In genomic region chr7:127944614-127945013, GRCm38 (mm10) we compare ENCODE assay signal across 12 mouse cellular contexts. TPM values are rescaled to one million over a fixed set of nuclear protein-coding genes. Genes with fewer than 3 reads are reported as not detected.
DNase-seq lines count a peak whose midpoint lies in the region; ATAC-seq and TF ChIP-seq lines count a peak whose summit lies in the region.
"Had no signal": no experiment of that assay in that cellular context is flagged by ENCODE, and none has a peak within 500 bp of the region (broad histone marks: within the 10 kb centered on the region; RNA-seq: fewer than 3 reads in every experiment).

No protein-coding gene starts in this region.

- ATAC-seq in kidney, embryonic 15.5 days (replicated peaks; ENCODE audit: low FRiP score) = peak; percentile 71; the same call in 1 of the 2 replicates
- ATAC-seq in heart, embryonic 11.5 days (replicated peaks; ENCODE audit: insufficient number of reproducible peaks, low FRiP score, low TSS enrichment) = no peak
- ATAC-seq in liver, embryonic 13.5 days (ENCODE audit: low read depth) = no peak

- TF ChIP-seq CTCF in kidney, adult 2 months (conservative IDR thresholded peaks at IDR 0.05; ENCODE audit: insufficient read depth, insufficient read length, low read depth, low read length) = no peak

- 5% methylated on average over 23 of the region's 23 CpGs for WGBS in kidney, embryonic 15.5 days
- 18% methylated on average over 23 of the region's 23 CpGs for WGBS in kidney, adult 2 months
- 7% methylated on average over 23 of the region's 23 CpGs for WGBS in heart, embryonic 11.5 days (ENCODE audit: insufficient replicate concordance)
- 19% methylated on average over 23 of the region's 23 CpGs for WGBS in liver, embryonic 13.5 days (ENCODE audit: insufficient replicate concordance)

- H3K4me1 ChIP-seq in kidney, embryonic 15.5 days = peaks cover 8% of the 10 kb centered on the region; the same call in 1 of the 2 replicates
- no peaks in the 10 kb centered on the region for H3K4me1 ChIP-seq in kidney, adult 2 months (ENCODE audit: control insufficient read depth, insufficient read depth, low read length)
- H3K4me1 ChIP-seq in heart, embryonic 11.5 days (ENCODE audit: control insufficient read depth, insufficient read depth, low read length) = peaks cover 5% of the 10 kb centered on the region; the same call in 1 of the 2 replicates
- peaks cover 5% of the 10 kb centered on the region; the same call in 1 of the 2 replicates for H3K4me1 ChIP-seq in liver, embryonic 13.5 days (replicated peaks)

- no peaks in the 10 kb centered on the region for H3K36me3 ChIP-seq in kidney, embryonic 15.5 days
- no peaks in the 10 kb centered on the region for H3K36me3 ChIP-seq in kidney, adult 2 months (ENCODE audit: control insufficient read depth, insufficient read depth, low read length)
- H3K36me3 ChIP-seq in heart, embryonic 11.5 days (ENCODE audit: control insufficient read depth, insufficient read depth, low read length) = no peaks in the 10 kb centered on the region
- no peaks in the 10 kb centered on the region for H3K36me3 ChIP-seq in liver, embryonic 13.5 days

- H3K4me2 ChIP-seq in kidney, embryonic 15.5 days = peak overlapping the region; percentile 48
- peak overlapping the region; percentile 57 for H3K4me2 ChIP-seq in heart, embryonic 11.5 days
- H3K4me2 ChIP-seq in liver, embryonic 13.5 days = 0 out of 2 replicates have a peak overlapping the region, but pooled peaks have one; percentile 5

- no peaks in the 10 kb centered on the region for H3K9me3 ChIP-seq in kidney, embryonic 15.5 days (replicated peaks)
- H3K9me3 ChIP-seq in heart, embryonic 11.5 days (replicated peaks; ENCODE audit: control insufficient read depth, low read length) = no peaks in the 10 kb centered on the region
- no peaks in the 10 kb centered on the region for H3K9me3 ChIP-seq in liver, embryonic 13.5 days (replicated peaks)

- DNase-seq in kidney, adult 2 months = no peak
- peak; percentile 31 for DNase-seq in adrenal gland, postnatal 25 days
- DNase-seq in liver, embryonic 13.5 days = no peak
- DNase-seq in thymus, postnatal 4 days = no peak
- no peak for DNase-seq in T-cell, adult 2 months (ENCODE audit: low spot score)
- DNase-seq in cerebellum, adult 18-20 months = no peak
- DNase-seq: cerebellum, postnatal 25 days; spleen, adult 18-20 months had no signal

- H3K4me3 ChIP-seq in kidney, embryonic 15.5 days (replicated peaks) = peak overlapping the region; percentile 17
- H3K4me3 ChIP-seq in kidney, adult 2 months (ENCODE audit: insufficient read depth, low read depth, low read length) = no peak overlapping the region
- H3K4me3 ChIP-seq in heart, embryonic 11.5 days (ENCODE audit: low read depth, low read length) = peak overlapping the region; percentile 21; the same call in 1 of the 2 replicates
- H3K4me3 ChIP-seq in liver, embryonic 13.5 days (replicated peaks) = no peak overlapping the region

- no peak overlapping the region for H3K27ac ChIP-seq in kidney, embryonic 15.5 days
- H3K27ac ChIP-seq in kidney, adult 2 months (ENCODE audit: insufficient read depth, low read depth, low read length) = no peak overlapping the region
- no peak overlapping the region for H3K27ac ChIP-seq in heart, embryonic 11.5 days (ENCODE audit: low read depth, low read length)
- no peak overlapping the region for H3K27ac ChIP-seq in liver, embryonic 13.5 days
- H3K27ac ChIP-seq: macrophage had no signal

- H3K9ac ChIP-seq in kidney, embryonic 15.5 days = no peak overlapping the region
- 0 out of 2 replicates have a peak overlapping the region, but pooled peaks have one; percentile 24 for H3K9ac ChIP-seq in heart, embryonic 11.5 days (ENCODE audit: low read depth, low read length)
- H3K9ac ChIP-seq in liver, embryonic 13.5 days = no peak overlapping the region

- peaks cover 39% of the 10 kb centered on the region for H3K27me3 ChIP-seq in kidney, embryonic 15.5 days
- no peaks in the 10 kb centered on the region for H3K27me3 ChIP-seq in kidney, adult 2 months (replicated peaks; ENCODE audit: control insufficient read depth, insufficient read depth, low read length)
- H3K27me3 ChIP-seq in heart, embryonic 11.5 days (ENCODE audit: control insufficient read depth, insufficient read depth, low read length) = peaks cover 30% of the 10 kb centered on the region
- H3K27me3 ChIP-seq in liver, embryonic 13.5 days = peaks cover 39% of the 10 kb centered on the region

- TF ChIP-seq POLR2A in kidney, adult 2 months (IDR thresholded peaks at IDR 0.05; ENCODE audit: low read depth, low read length) = no peak

RNA-seq across cellular contexts. Expression of gene Prss36, which starts 1.9 kb away (rescaled TPM):
- polyA plus RNA-seq in kidney, embryonic 15.5 days (2015; fragmentation: Nextera tagmentation; extraction: Ambion mirVana) = 11.5 and 12.4 TPM in 2 replicates
- polyA plus RNA-seq in kidney, adult 2 months (2012; rRNA removed) = 21.9 and 28.4 TPM in 2 replicates
- 4.4 and 9.7 TPM in 2 replicates for total RNA-seq in adrenal gland, postnatal 25 days (2021)
- 10.3 and 10.6 TPM in 2 replicates for polyA plus RNA-seq in heart, embryonic 11.5 days (2014; fragmentation: Nextera tagmentation; extraction: Ambion mirVana)
- 4.0 and 4.1 TPM in 2 replicates for polyA plus RNA-seq in liver, embryonic 13.5 days (2015; fragmentation: Nextera tagmentation; extraction: Ambion mirVana)

RNA-seq across cellular contexts. Expression of gene Prss8, which starts 14.7 kb away (rescaled TPM):
- 56.9 and 59.5 TPM in 2 replicates for polyA plus RNA-seq in kidney, embryonic 15.5 days (2015; fragmentation: Nextera tagmentation; extraction: Ambion mirVana)
- 745 and 858 TPM in 2 replicates for polyA plus RNA-seq in kidney, adult 2 months (2012; rRNA removed)
- total RNA-seq in adrenal gland, postnatal 25 days (2021) = 0.15 TPM in 1 of 2 replicates, not detected in the other
- 0.94 and 0.96 TPM in 2 replicates for polyA plus RNA-seq in heart, embryonic 11.5 days (2014; fragmentation: Nextera tagmentation; extraction: Ambion mirVana)
- 5.8 and 6.4 TPM in 2 replicates for polyA plus RNA-seq in liver, embryonic 13.5 days (2015; fragmentation: Nextera tagmentation; extraction: Ambion mirVana)
- total RNA-seq: granulocyte monocyte progenitor cell, adult 5-6 weeks had no signal
- polyA plus RNA-seq: macrophage had no signal

RNA-seq across cellular contexts. Expression of gene Fus, which starts 22.6 kb away (rescaled TPM):
- polyA plus RNA-seq in kidney, embryonic 15.5 days (2015; fragmentation: Nextera tagmentation; extraction: Ambion mirVana) = 421 and 440 TPM in 2 replicates
- polyA plus RNA-seq in kidney, adult 2 months (2012; rRNA removed) = 183 and 196 TPM in 2 replicates
- 189 and 309 TPM in 2 replicates for total RNA-seq in adrenal gland, postnatal 25 days (2021)
- polyA plus RNA-seq in heart, embryonic 11.5 days (2014; fragmentation: Nextera tagmentation; extraction: Ambion mirVana) = 33.2 and 40.3 TPM in 2 replicates
- 160 and 170 TPM in 2 replicates for polyA plus RNA-seq in liver, embryonic 13.5 days (2015; fragmentation: Nextera tagmentation; extraction: Ambion mirVana)

RNA-seq across cellular contexts. Expression of gene Kat8, which starts 32.3 kb away (rescaled TPM):
- 41.8 and 43.5 TPM in 2 replicates for polyA plus RNA-seq in kidney, embryonic 15.5 days (2015; fragmentation: Nextera tagmentation; extraction: Ambion mirVana)
- 11.8 and 12.2 TPM in 2 replicates for polyA plus RNA-seq in kidney, adult 2 months (2012; rRNA removed)
- 30.0 and 32.6 TPM in 2 replicates for total RNA-seq in adrenal gland, postnatal 25 days (2021)
- 30.7 and 32.6 TPM in 2 replicates for polyA plus RNA-seq in heart, embryonic 11.5 days (2014; fragmentation: Nextera tagmentation; extraction: Ambion mirVana)
- polyA plus RNA-seq in liver, embryonic 13.5 days (2015; fragmentation: Nextera tagmentation; extraction: Ambion mirVana) = 20.5 and 22.7 TPM in 2 replicates

RNA-seq across cellular contexts. Expression of gene Bckdk, which starts 40.7 kb away (rescaled TPM):
- 120 and 140 TPM in 2 replicates for polyA plus RNA-seq in kidney, embryonic 15.5 days (2015; fragmentation: Nextera tagmentation; extraction: Ambion mirVana)
- polyA plus RNA-seq in kidney, adult 2 months (2012; rRNA removed) = 148 and 163 TPM in 2 replicates
- total RNA-seq in adrenal gland, postnatal 25 days (2021) = 119 and 123 TPM in 2 replicates
- 166 and 174 TPM in 2 replicates for polyA plus RNA-seq in heart, embryonic 11.5 days (2014; fragmentation: Nextera tagmentation; extraction: Ambion mirVana)
- 64.4 and 70.0 TPM in 2 replicates for polyA plus RNA-seq in liver, embryonic 13.5 days (2015; fragmentation: Nextera tagmentation; extraction: Ambion mirVana)

Comparison
In these comparisons a context has a peak if more than half of its experiments do, and no peak if none do; other contexts are left out.
1. H3K4me3 ChIP-seq: peak in kidney, embryonic 15.5 days (single experiment) and heart, embryonic 11.5 days (single experiment); none in kidney, adult 2 months (single experiment) and liver, embryonic 13.5 days (single experiment).
2. RNA of gene Prss8, which starts 14.7 kb away (polyA plus RNA-seq): 745 to 858 TPM in kidney, adult 2 months; 56.9 to 59.5 TPM in kidney, embryonic 15.5 days, 5.8 to 6.4 TPM in liver, embryonic 13.5 days and 0.94 to 0.96 TPM in heart, embryonic 11.5 days; every median in the first group is over 10 times any median in the second.
3. H3K4me2 ChIP-seq: peak in every context shown above with its lines; median percentile 57 in heart, embryonic 11.5 days; 48 in kidney, embryonic 15.5 days; 5 in liver, embryonic 13.5 days.